Mouse (Mus musculus) macrophage (primary cell): ENCODE data around the gene Tex44. TPM values are rescaled to one million over a fixed set of nuclear protein-coding genes. Genes with fewer than 3 reads are reported as not detected.
"Not testable (repeated sequence)": the region's sequence is repeated elsewhere in the genome, so short reads cannot be mapped to it uniquely, and the experiment has no call there.

Experiments
- H3K27ac ChIP-seq: fragments of 350-480 bp; formaldehyde crosslinking; 2 replicates; pipeline ENCODE4 v1.9.0; 2021
- H3K36me3 ChIP-seq: fragments of 350-480 bp; formaldehyde crosslinking; 2 replicates; pipeline ENCODE4 v1.9.0; 2021; ENCODE audit errors: inconsistent target
- H3K4me3 ChIP-seq: fragments of 350-480 bp; formaldehyde crosslinking; 2 replicates; pipeline ENCODE4 v1.9.0; 2021; ENCODE audit errors: inconsistent target
- H3K79me2 ChIP-seq: fragments of 350-480 bp; formaldehyde crosslinking; 2 replicates; pipeline ENCODE4 v1.9.0; 2021; ENCODE audit errors: inconsistent target
- WGBS: methylation state at CpG from one replicate; pipeline ENCODE4 v1.1.7; 2026; ENCODE audit warnings: inconsistent platforms; ENCODE audit not compliant: missing documents; 5-methylcytosine and 5-hydroxymethylcytosine counted together
- polyA plus RNA-seq: library from polyadenylated mRNA; stranded (reverse); fragments of 250-400 nt; gene quantifications from 3 replicates; pipeline ENCODE4 v1.2.4, GENCODE M21; 2018; ENCODE audit warnings: inconsistent platforms

The Tex44 gene
- polyA plus RNA-seq, 1 experiment from 2014 or later = not detected

- no peaks in the 10 kb centered on the region for H3K36me3 ChIP-seq
- H3K4me3 ChIP-seq = no peak overlapping the region
- no peak overlapping the region for H3K27ac ChIP-seq
- no peaks in the 10 kb centered on the region for H3K79me2 ChIP-seq
- WGBS = 84% methylated on average over 13 of the region's 13 CpGs
Observed at GRCm38 (mm10) chr1:86447596-86448171, 21.6 kb downstream of the Tex44 start.

GRCm38 (mm10) chr1:86448272-86448671, 22.1 kb downstream of the Tex44 start:
- 71% methylated on average over 4 of the region's 4 CpGs for WGBS
- H3K4me3 ChIP-seq = no peak overlapping the region
- H3K27ac ChIP-seq = no peak overlapping the region
- no peaks in the 10 kb centered on the region for H3K36me3 ChIP-seq
- no peaks in the 10 kb centered on the region for H3K79me2 ChIP-seq

GRCm38 (mm10) chr1:86449966-86450365, 23.8 kb downstream of the Tex44 start:
- Histone ChIP-seq H3K36me3 (no peaks in the 10 kb centered on the region), H3K4me3 (no peak overlapping the region), H3K27ac (no peak overlapping the region), H3K79me2 (no peaks in the 10 kb centered on the region)
- 86% methylated on average over 6 of the region's 6 CpGs for WGBS

- no peak overlapping the region for H3K27ac ChIP-seq
- no peaks in the 10 kb centered on the region for H3K36me3 ChIP-seq
- WGBS = 93% methylated on average over 5 of the region's 5 CpGs
- no peaks in the 10 kb centered on the region for H3K79me2 ChIP-seq
- no peak overlapping the region for H3K4me3 ChIP-seq
Observed at GRCm38 (mm10) chr1:86452713-86453112, 26.6 kb downstream of the Tex44 start.

- Histone ChIP-seq H3K79me2 (no peaks in the 10 kb centered on the region), H3K4me3 (no peak overlapping the region), H3K36me3 (no peaks in the 10 kb centered on the region), H3K27ac (no peak overlapping the region)
- 43% methylated on average over 12 of the region's 13 CpGs for WGBS
Observed at GRCm38 (mm10) chr1:86456892-86457581, 30.9 kb downstream of the Tex44 start.

- H3K79me2 ChIP-seq = no peaks in the 10 kb centered on the region
- H3K36me3 ChIP-seq = no peaks in the 10 kb centered on the region
- H3K4me3 ChIP-seq = no peak overlapping the region
- H3K27ac ChIP-seq = no peak overlapping the region
- WGBS = 89% methylated on average over 4 of the region's 4 CpGs
Observed at GRCm38 (mm10) chr1:86459371-86459770, 33.2 kb downstream of the Tex44 start.

- H3K27ac ChIP-seq = no peak overlapping the region
- no peaks in the 10 kb centered on the region for H3K79me2 ChIP-seq
- H3K36me3 ChIP-seq = no peaks in the 10 kb centered on the region
- H3K4me3 ChIP-seq = no peak overlapping the region
- 94% methylated on average over 9 of the region's 9 CpGs for WGBS
Observed at GRCm38 (mm10) chr1:86464223-86464874, 38.2 kb downstream of the Tex44 start.

GRCm38 (mm10) chr1:86464875-86465224, 38.7 kb downstream of the Tex44 start:
- no peak overlapping the region for H3K27ac ChIP-seq
- 98% methylated on average over 4 of the region's 4 CpGs for WGBS
- no peak overlapping the region for H3K4me3 ChIP-seq
- H3K36me3 ChIP-seq = no peaks in the 10 kb centered on the region
- H3K79me2 ChIP-seq = no peaks in the 10 kb centered on the region

GRCm38 (mm10) chr1:86467416-86467815, 41.3 kb downstream of the Tex44 start:
- no peaks in the 10 kb centered on the region for H3K36me3 ChIP-seq
- 86% methylated on average over 8 of the region's 8 CpGs for WGBS
- H3K27ac ChIP-seq = no peak overlapping the region
- no peak overlapping the region for H3K4me3 ChIP-seq
- no peaks in the 10 kb centered on the region for H3K79me2 ChIP-seq

GRCm38 (mm10) chr1:86469876-86470275, 43.7 kb downstream of the Tex44 start:
- Histone ChIP-seq H3K27ac (peak overlapping the region; percentile 84), H3K79me2 (no peaks in the 10 kb centered on the region), H3K36me3 (no peaks in the 10 kb centered on the region), H3K4me3 (no peak overlapping the region)
- WGBS = 98% methylated on average over 4 of the region's 4 CpGs

- 21% methylated on average over 12 of the region's 12 CpGs for WGBS
- H3K79me2 ChIP-seq = no peaks in the 10 kb centered on the region
- peak overlapping the region; percentile 84 for H3K27ac ChIP-seq
- H3K4me3 ChIP-seq = no peak overlapping the region
- no peaks in the 10 kb centered on the region for H3K36me3 ChIP-seq
Observed at GRCm38 (mm10) chr1:86470519-86471181, 44.5 kb downstream of the Tex44 start.

- H3K4me3 ChIP-seq, H3K36me3 ChIP-seq, H3K79me2 ChIP-seq: not testable (repeated sequence)
- 66% methylated on average over 11 of the region's 11 CpGs for WGBS
- H3K27ac ChIP-seq = peak overlapping the region; percentile 84
Observed at GRCm38 (mm10) chr1:86471504-86471961, 45.4 kb downstream of the Tex44 start.

GRCm38 (mm10) chr1:86472197-86472952, 46.2 kb downstream of the Tex44 start:
- H3K79me2 ChIP-seq = no peaks in the 10 kb centered on the region
- WGBS = 6% methylated on average over 31 of the region's 31 CpGs
- no peak overlapping the region; the same call in 1 of the 2 replicates for H3K4me3 ChIP-seq
- peak overlapping the region; percentile 84 for H3K27ac ChIP-seq
- no peaks in the 10 kb centered on the region for H3K36me3 ChIP-seq

GRCm38 (mm10) chr1:86473109-86473760, 47.1 kb downstream of the Tex44 start:
- no peak overlapping the region for H3K4me3 ChIP-seq
- H3K36me3 ChIP-seq = no peaks in the 10 kb centered on the region
- no peaks in the 10 kb centered on the region for H3K79me2 ChIP-seq
- WGBS = 82% methylated on average over 17 of the region's 18 CpGs
- peak overlapping the region; percentile 84 for H3K27ac ChIP-seq
